ENCODE assay signal across 8 mouse cellular contexts in the genomic region with DNA sequence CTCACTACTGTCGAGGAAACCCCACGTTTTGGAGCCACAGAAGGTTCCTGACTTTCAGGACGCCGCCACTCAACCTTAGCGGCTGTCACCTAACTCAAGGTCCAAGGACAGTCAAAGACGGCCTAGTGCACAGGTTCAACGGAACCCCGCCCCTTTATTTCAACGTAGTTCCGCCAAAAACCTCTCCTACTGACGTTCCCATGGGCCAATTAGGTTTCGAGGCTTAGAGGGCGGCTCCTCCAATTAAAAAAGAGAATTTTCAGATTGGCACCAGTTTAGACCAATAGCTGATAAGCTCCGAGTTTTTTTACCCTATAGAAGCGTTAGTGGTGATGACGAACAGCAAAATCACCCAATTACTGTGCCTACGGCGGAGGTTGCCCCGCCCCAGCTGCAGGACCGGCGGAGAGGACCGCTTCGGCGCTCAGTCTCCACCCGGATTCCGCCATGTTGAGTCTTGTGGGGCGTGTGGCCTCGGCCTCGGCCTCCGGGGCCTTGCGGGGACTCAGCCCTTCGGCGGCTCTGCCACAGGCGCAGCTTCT. TPM values are rescaled to one million over a fixed set of nuclear protein-coding genes. Genes with fewer than 3 reads are reported as not detected.
DNase-seq lines count a peak whose midpoint lies in the region; ATAC-seq and TF ChIP-seq lines count a peak whose summit lies in the region.

Gene Atp5b, plus strand, starts transcription at position 394 of the 542 bp plus-strand sequence.

- peak; percentile 93 for DNase-seq in G1E (ENCODE audit: low spot score)
- peak; percentile 97 to 98 for DNase-seq in cerebellum, adult 18-20 months
- peak; percentile 98 for DNase-seq in heart, postnatal 36 days
- peak; percentile 98 to 99 for DNase-seq in layer of hippocampus, adult 2 months (ENCODE audit: low spot score in 2 of 2)
- DNase-seq in lung, embryonic 14.5 days = peak; percentile 100
- peak; percentile 98 for DNase-seq in thymus, adult 2 months

- H3K9ac ChIP-seq in forebrain, embryonic 16.5 days (replicated peaks; ENCODE audit: low read depth, low read length) = peak within 1 kb of the TSS; percentile 92
- peak within 1 kb of the TSS; percentile 99 for H3K9ac ChIP-seq in lung, embryonic 14.5 days

- H3K4me2 ChIP-seq in forebrain, embryonic 16.5 days (ENCODE audit: low read length) = peak within 1 kb of the TSS; percentile 91
- peak within 1 kb of the TSS; percentile 86 for H3K4me2 ChIP-seq in lung, embryonic 14.5 days

- intact Hi-C loops in heart, postnatal 36 days (cut with DNase I) = loop anchor here (2.0 kb wide), 1 partner anchor 48 kb away; the partner anchor contains the start of gene Naca

- no peaks in the 10 kb centered on the region for H3K9me3 ChIP-seq in G1E (replicated peaks)
- no peaks in the 10 kb centered on the region for H3K9me3 ChIP-seq in forebrain, embryonic 16.5 days (ENCODE audit: control insufficient read depth, low read length)
- H3K9me3 ChIP-seq in lung, embryonic 14.5 days (ENCODE audit: low read depth, low read length) = no peaks in the 10 kb centered on the region

- H3K36me3 ChIP-seq in G1E (replicated peaks) = peaks cover 50% of the 10 kb centered on the region
- peaks cover 25% of the 10 kb centered on the region for H3K36me3 ChIP-seq in forebrain, embryonic 16.5 days (ENCODE audit: control insufficient read depth, insufficient read depth)
- H3K36me3 ChIP-seq in lung, embryonic 14.5 days (ENCODE audit: insufficient read depth) = peaks cover 40% of the 10 kb centered on the region
- H3K36me3 ChIP-seq in thymus, adult 2 months (ENCODE audit: control insufficient read depth, insufficient read depth, low read length) = peaks cover 34% of the 10 kb centered on the region

- peaks cover 36% of the 10 kb centered on the region for H3K4me1 ChIP-seq in G1E (ENCODE audit: insufficient read depth, low read depth, low read length)
- peaks cover 23% of the 10 kb centered on the region for H3K4me1 ChIP-seq in forebrain, embryonic 16.5 days (replicated peaks; ENCODE audit: control insufficient read depth, insufficient read depth, low read length)
- H3K4me1 ChIP-seq in lung, embryonic 14.5 days (ENCODE audit: insufficient read depth) = no peaks in the 10 kb centered on the region; the same call in 1 of the 2 replicates
- peaks cover 9% of the 10 kb centered on the region; the same call in 1 of the 2 replicates for H3K4me1 ChIP-seq in olfactory bulb, adult 2 months (ENCODE audit: control insufficient read depth, insufficient read depth, low read length)
- H3K4me1 ChIP-seq in thymus, adult 2 months (replicated peaks; ENCODE audit: control insufficient read depth, insufficient read depth, low read length) = peaks cover 5% of the 10 kb centered on the region; the same call in 1 of the 2 replicates

- under 1% methylated on average over 34 of the region's 34 CpGs for WGBS in forebrain, embryonic 16.5 days
- 0% methylated on average over 34 of the region's 34 CpGs for WGBS in lung, embryonic 14.5 days
- WGBS in olfactory bulb, adult 2 months = under 1% methylated on average over 34 of the region's 34 CpGs
- WGBS in thymus, adult 2 months = under 1% methylated on average over 34 of the region's 34 CpGs

- no peaks in the 10 kb centered on the region for H3K27me3 ChIP-seq in G1E (ENCODE audit: insufficient read depth, low read length)
- H3K27me3 ChIP-seq in forebrain, embryonic 16.5 days (replicated peaks; ENCODE audit: control insufficient read depth, insufficient read depth, low read length) = no peaks in the 10 kb centered on the region
- H3K27me3 ChIP-seq in lung, embryonic 14.5 days (ENCODE audit: insufficient read depth, low read length) = no peaks in the 10 kb centered on the region
- H3K27me3 ChIP-seq in thymus, adult 2 months (ENCODE audit: control insufficient read depth, insufficient read depth, low read length) = no peaks in the 10 kb centered on the region

- peak within 1 kb of the TSS; percentile 81 for H3K4me3 ChIP-seq in G1E (ENCODE audit: low read depth, low read length)
- H3K4me3 ChIP-seq in forebrain, embryonic 16.5 days (replicated peaks; ENCODE audit: low read length) = peak within 1 kb of the TSS; percentile 96
- peak within 1 kb of the TSS; percentile 85 for H3K4me3 ChIP-seq in layer of hippocampus, adult 2 months
- H3K4me3 ChIP-seq in lung, embryonic 14.5 days (ENCODE audit: low read depth, low read length) = peak within 1 kb of the TSS; percentile 97
- H3K4me3 ChIP-seq in olfactory bulb, adult 2 months (ENCODE audit: insufficient read depth, low read depth, low read length) = peak within 1 kb of the TSS; percentile 96
- peak within 1 kb of the TSS; percentile 92 for H3K4me3 ChIP-seq in thymus, adult 2 months (ENCODE audit: control insufficient read depth, insufficient read depth, low read length)

- ATAC-seq in G1E (ENCODE audit: extremely low read depth, insufficient number of reproducible peaks, low FRiP score, poor library complexity, severe bottlenecking) = peak; percentile 93
- ATAC-seq in forebrain, embryonic 16.5 days = peak; percentile 99
- peak; percentile 98 for ATAC-seq in lung, embryonic 14.5 days (ENCODE audit: insufficient read depth)

- TF ChIP-seq CTCF in G1E (IDR thresholded peaks at IDR 0.05; ENCODE audit: low read depth, low read length) = no peak
- TF ChIP-seq CTCF in layer of hippocampus, adult 2 months (conservative IDR thresholded peaks at IDR 0.05) = no peak
- TF ChIP-seq CTCF in lung, embryonic 14.5 days (IDR thresholded peaks at IDR 0.05; ENCODE audit: low read depth) = no peak
- no peak for TF ChIP-seq CTCF in olfactory bulb, adult 2 months (IDR thresholded peaks at IDR 0.05; ENCODE audit: insufficient read depth, low read depth, low read length)
- no peak for TF ChIP-seq CTCF in thymus, adult 2 months (IDR thresholded peaks at IDR 0.05; ENCODE audit: borderline replicate concordance, control insufficient read depth, extremely low read depth, insufficient read depth, low read length, poor library complexity)

- peak within 1 kb of the TSS; percentile 87 for H3K27ac ChIP-seq in forebrain, embryonic 16.5 days (ENCODE audit: low read length)
- peak within 1 kb of the TSS; percentile 99 for H3K27ac ChIP-seq in layer of hippocampus, adult 2 months
- peak within 1 kb of the TSS; percentile 86 for H3K27ac ChIP-seq in lung, embryonic 14.5 days (ENCODE audit: low read depth)
- peak within 1 kb of the TSS; percentile 100 for H3K27ac ChIP-seq in olfactory bulb, adult 2 months (ENCODE audit: insufficient read depth, low read depth, low read length)
- H3K27ac ChIP-seq in thymus, adult 2 months (ENCODE audit: control insufficient read depth, insufficient read depth, low read length) = peak within 1 kb of the TSS; percentile 76

- peak; percentile 73 for TF ChIP-seq POLR2A in olfactory bulb, adult 2 months (IDR thresholded peaks at IDR 0.05; ENCODE audit: insufficient read depth, low read depth, low read length)
- TF ChIP-seq POLR2A in thymus, adult 2 months (IDR thresholded peaks at IDR 0.05; ENCODE audit: control insufficient read depth, extremely low read depth, insufficient read depth, low read length, poor library complexity) = peak; percentile 79

RNA-seq across cellular contexts. Expression of gene Atp5b, which starts in this region (rescaled TPM):
- total RNA-seq in G1E (2014; fragmentation: Nextera tagmentation) (2,076 and 2,077 TPM in 2 replicates), G1E (2017) (2,841 and 2,974 TPM in 2 replicates)
- polyA plus RNA-seq in G1E (2012) = 1,412 and 1,783 TPM in 2 replicates
- 2,097 and 2,145 TPM in 2 replicates for polyA plus RNA-seq in forebrain, embryonic 16.5 days (2015; fragmentation: Nextera tagmentation; extraction: Ambion mirVana)
- 1,000 to 10,000 TPM; 9,026 to 9,193 TPM for total RNA-seq in heart, postnatal 36 days (2021)
- 1,000 to 10,000 TPM; 1,635 to 1,673 TPM for total RNA-seq in layer of hippocampus, adult 2 months (2021)
- polyA plus RNA-seq in lung, embryonic 14.5 days (2014; fragmentation: Nextera tagmentation; extraction: Ambion mirVana) = 2,183 and 2,273 TPM in 2 replicates
- polyA plus RNA-seq in olfactory bulb, adult 2 months (2012; ENCODE audit: insufficient read depth, insufficient read length, low replicate concordance, missing spikeins) = 323 and 1,263 TPM in 2 replicates
- 3,947 and 4,074 TPM in 2 replicates for polyA plus RNA-seq in thymus, adult 2 months (2012; rRNA removed)

Comparison
In these comparisons a context has a peak if more than half of its experiments do, and no peak if none do; other contexts are left out.
1. Peak in every context shown above with its lines: DNase-seq, ATAC-seq, H3K4me3 ChIP-seq and H3K27ac ChIP-seq.